Mouse (Mus musculus) testis, adult 2 months (tissue): Measurements from ENCODE around the gene Fzd5. TPM values are rescaled to one million over a fixed set of nuclear protein-coding genes. Genes with fewer than 3 reads are reported as not detected.

Source experiments
- H3K27ac ChIP-seq: fragments of 200-500 bp; 2 replicates; pipeline ENCODE4 v1.5.1; 2012; ENCODE audit warnings: low read depth, low read length; ENCODE audit not compliant: control insufficient read depth, insufficient read depth
- H3K27me3 ChIP-seq: fragments of 200-500 bp; 2 replicates; pipeline ENCODE4 v1.6.1; 2012; ENCODE audit warnings: mild to moderate bottlenecking, low read length, moderate library complexity; ENCODE audit not compliant: control insufficient read depth, insufficient read depth
- H3K36me3 ChIP-seq: fragments of 200-500 bp; 2 replicates; pipeline ENCODE4 v1.6.1; 2012; ENCODE audit warnings: mild to moderate bottlenecking, low read length; ENCODE audit not compliant: control insufficient read depth, insufficient read depth
- H3K4me1 ChIP-seq: fragments of 200-500 bp; 2 replicates; pipeline ENCODE4 v1.6.1; 2012; ENCODE audit warnings: low read length; ENCODE audit not compliant: control insufficient read depth, insufficient read depth
- H3K4me3 ChIP-seq: fragments of 200-500 bp; 2 replicates; pipeline ENCODE4 v1.5.1; 2012; ENCODE audit warnings: low read depth, mild to moderate bottlenecking, low read length, moderate library complexity, mixed read lengths; ENCODE audit not compliant: control insufficient read depth
- CTCF ChIP-seq: fragments of 200-500 bp; IDR thresholded peaks from 2 replicates; pipeline ENCODE4 v1.5.1; 2012; ENCODE audit warnings: low read depth, mild to moderate bottlenecking, inconsistent platforms, low read length, moderate library complexity; ENCODE audit not compliant: control insufficient read depth, insufficient read depth, insufficient replicate concordance
- POLR2A ChIP-seq: fragments of 200-500 bp; IDR thresholded peaks from 2 replicates; pipeline ENCODE4 v1.6.1; 2012; ENCODE audit warnings: low read depth, mild to moderate bottlenecking, inconsistent platforms, low read length, moderate library complexity; ENCODE audit not compliant: control insufficient read depth
- polyA plus RNA-seq: library from polyadenylated mRNA; depleted of rRNA; stranded (reverse); fragments of >200 nt; gene quantifications from 2 replicates; pipeline ENCODE4 v1.2.3, GENCODE M21; 2012

The Fzd5 gene
- polyA plus RNA-seq, 1 experiment = 1.9 TPM

GRCm38 (mm10) chr1:64757254-64757653 lies 19.7 kb upstream of the Fzd5 start:
- Histone ChIP-seq H3K27me3 (no peaks in the 10 kb centered on the region), H3K4me1 (no peaks in the 10 kb centered on the region; the same call in 1 of the 2 replicates), H3K4me3 (no peak overlapping the region), H3K36me3 (no peaks in the 10 kb centered on the region), H3K27ac (no peak overlapping the region)
- TF ChIP-seq CTCF (no peak), POLR2A (no peak)

GRCm38 (mm10) chr1:64756640-64757030 lies 19.1 kb upstream of the Fzd5 start:
- Histone ChIP-seq H3K27ac (no peak overlapping the region), H3K4me3 (no peak overlapping the region), H3K4me1 (no peaks in the 10 kb centered on the region; the same call in 1 of the 2 replicates), H3K36me3 (no peaks in the 10 kb centered on the region), H3K27me3 (no peaks in the 10 kb centered on the region)
- TF ChIP-seq POLR2A = no peak
- TF ChIP-seq CTCF = no peak

GRCm38 (mm10) chr1:64755971-64756639 lies 18.6 kb upstream of the Fzd5 start:
- H3K27me3 ChIP-seq = no peaks in the 10 kb centered on the region
- H3K27ac ChIP-seq = no peak overlapping the region
- no peaks in the 10 kb centered on the region for H3K36me3 ChIP-seq
- no peak overlapping the region for H3K4me3 ChIP-seq
- TF ChIP-seq CTCF = no peak
- no peak for TF ChIP-seq POLR2A
- H3K4me1 ChIP-seq = no peaks in the 10 kb centered on the region; the same call in 1 of the 2 replicates

- Histone ChIP-seq H3K4me1 (no peaks in the 10 kb centered on the region; the same call in 1 of the 2 replicates), H3K4me3 (no peak overlapping the region), H3K27me3 (no peaks in the 10 kb centered on the region), H3K27ac (no peak overlapping the region), H3K36me3 (no peaks in the 10 kb centered on the region)
- TF ChIP-seq CTCF (no peak), POLR2A (no peak)
These were observed 17.1 kb upstream of the Fzd5 start for GRCm38 (mm10) chr1:64754658-64755057.

GRCm38 (mm10) chr1:64753668-64754067 lies 16.1 kb upstream of the Fzd5 start:
- H3K27ac ChIP-seq = no peak overlapping the region
- no peaks in the 10 kb centered on the region for H3K27me3 ChIP-seq
- no peak for TF ChIP-seq CTCF
- TF ChIP-seq POLR2A = no peak
- no peaks in the 10 kb centered on the region for H3K36me3 ChIP-seq
- H3K4me1 ChIP-seq = no peaks in the 10 kb centered on the region; the same call in 1 of the 2 replicates
- no peak overlapping the region for H3K4me3 ChIP-seq

- Histone ChIP-seq H3K36me3 (no peaks in the 10 kb centered on the region), H3K27me3 (no peaks in the 10 kb centered on the region), H3K27ac (no peak overlapping the region), H3K4me1 (no peaks in the 10 kb centered on the region; the same call in 1 of the 2 replicates), H3K4me3 (no peak overlapping the region; the same call in 1 of the 2 replicates)
- no peak for TF ChIP-seq CTCF
- TF ChIP-seq POLR2A = no peak
These were observed 15.6 kb upstream of the Fzd5 start for GRCm38 (mm10) chr1:64753109-64753508.

GRCm38 (mm10) chr1:64744616-64745015 lies 7.1 kb upstream of the Fzd5 start:
- H3K4me1 ChIP-seq = peaks cover 2% of the 10 kb centered on the region; the same call in 1 of the 2 replicates
- no peak for TF ChIP-seq CTCF
- TF ChIP-seq POLR2A = no peak
- no peak overlapping the region for H3K4me3 ChIP-seq
- H3K27me3 ChIP-seq = no peaks in the 10 kb centered on the region
- H3K27ac ChIP-seq = no peak overlapping the region
- no peaks in the 10 kb centered on the region for H3K36me3 ChIP-seq
